Mouse (Mus musculus): Measurements from ENCODE around the gene Ccdc8.

The Ccdc8 gene

DNA sequence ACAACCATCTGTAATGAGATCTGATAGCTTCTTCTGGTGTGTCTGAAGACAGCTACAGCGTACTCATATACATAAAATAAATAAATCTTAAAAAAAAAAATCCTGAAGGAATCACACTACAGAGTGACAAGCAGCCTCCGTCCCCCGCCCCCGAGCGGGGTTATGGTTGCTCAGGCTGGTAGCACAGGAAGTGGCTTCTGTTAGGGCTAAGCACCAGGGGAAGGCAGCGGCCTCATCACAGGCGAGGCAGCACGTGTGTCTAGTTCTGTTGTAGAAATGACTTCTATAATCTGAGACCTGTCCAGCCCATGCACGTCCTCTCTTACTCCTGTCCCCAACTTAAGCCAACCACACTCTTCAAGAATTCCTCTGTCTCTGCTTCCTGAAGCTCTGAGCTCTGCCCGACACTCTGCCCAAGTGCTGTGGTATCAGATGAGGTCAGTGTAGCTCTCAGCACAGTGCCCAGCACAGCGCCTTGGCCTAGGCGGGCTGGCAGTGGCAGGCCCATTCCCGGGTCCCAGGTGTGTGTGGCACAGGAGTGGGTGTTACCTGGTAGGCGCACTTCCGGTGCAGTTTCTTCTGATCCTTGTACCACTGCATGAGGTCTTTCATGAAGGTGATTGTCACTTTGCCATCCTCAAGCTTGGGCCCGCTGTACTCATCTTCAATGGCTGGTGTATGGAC lies 17.0 kb downstream of the Ccdc8 start:
- DNase-seq (ENCODE audit: extremely low read depth, low read depth), result no peak

- no peak for DNase-seq (ENCODE audit: extremely low read depth, low read depth)
These were observed 17.5 kb downstream of the Ccdc8 start for GRCm38 (mm10) chr7:17010010-17010347.

GRCm38 (mm10) chr7:17011909-17012590 lies 19.5 kb downstream of the Ccdc8 start:
- DNase-seq (ENCODE audit: extremely low read depth, low read depth), result no peak

GRCm38 (mm10) chr7:17015381-17015780 lies 22.9 kb downstream of the Ccdc8 start:
- no peak for DNase-seq (ENCODE audit: extremely low read depth, low read depth)

GRCm38 (mm10) chr7:17017036-17017435 lies 24.5 kb downstream of the Ccdc8 start:
- DNase-seq (ENCODE audit: extremely low read depth, low read depth), result no peak

- DNase-seq (ENCODE audit: extremely low read depth, low read depth), result no peak
These were observed 25.4 kb downstream of the Ccdc8 start for GRCm38 (mm10) chr7:17017921-17018320.

GRCm38 (mm10) chr7:17019426-17020166 lies 27.1 kb downstream of the Ccdc8 start:
- DNase-seq (ENCODE audit: extremely low read depth, low read depth), result no peak

- DNase-seq (ENCODE audit: extremely low read depth, low read depth), result no peak
These were observed 29.7 kb downstream of the Ccdc8 start for GRCm38 (mm10) chr7:17022176-17022575.

- DNase-seq (ENCODE audit: extremely low read depth, low read depth), result no peak
These were observed 31.2 kb downstream of the Ccdc8 start for GRCm38 (mm10) chr7:17023701-17024100.

- DNase-seq (ENCODE audit: extremely low read depth, low read depth), result no peak
These were observed 31.6 kb downstream of the Ccdc8 start for GRCm38 (mm10) chr7:17024141-17024540.

DNA sequence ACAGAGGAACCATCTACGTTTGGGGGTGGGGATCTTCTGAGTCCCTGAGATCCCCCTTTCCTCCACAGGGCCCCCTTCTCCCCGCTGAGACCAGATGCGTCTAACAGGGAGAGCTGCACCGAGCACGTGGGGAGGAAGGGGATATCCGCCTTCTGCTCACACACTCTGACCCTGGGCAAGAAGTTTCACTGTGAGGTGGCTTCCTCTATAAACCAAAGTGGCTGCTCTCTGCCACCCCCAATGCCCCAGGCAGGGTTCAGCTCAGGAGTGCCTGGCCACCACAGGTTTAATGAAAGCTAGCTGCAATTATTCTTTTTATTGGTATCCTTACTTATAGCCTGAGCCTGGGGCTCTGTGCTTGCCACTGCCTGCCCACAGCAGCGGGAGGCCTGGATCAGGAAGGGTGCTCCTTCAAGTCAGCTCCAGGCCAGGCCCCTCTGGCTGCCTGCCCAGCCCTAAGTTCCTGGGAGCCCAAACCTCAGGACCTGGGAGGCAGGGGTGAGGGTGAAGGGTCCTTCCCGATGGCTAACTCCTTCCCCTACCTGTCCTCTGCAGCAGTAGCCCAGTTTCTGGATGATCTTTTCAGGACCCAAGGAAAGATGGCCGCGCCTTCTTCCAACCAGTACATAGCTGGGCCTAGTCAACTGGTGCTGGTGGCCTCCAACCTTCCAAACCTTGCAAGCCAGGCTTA lies 32.5 kb downstream of the Ccdc8 start:
- DNase-seq (ENCODE audit: extremely low read depth, low read depth), result no peak

GRCm38 (mm10) chr7:17025505-17025894 lies 33.0 kb downstream of the Ccdc8 start:
- DNase-seq (ENCODE audit: extremely low read depth, low read depth), result no peak

GRCm38 (mm10) chr7:17025896-17026622 lies 33.6 kb downstream of the Ccdc8 start:
- no peak for DNase-seq (ENCODE audit: extremely low read depth, low read depth)

DNA sequence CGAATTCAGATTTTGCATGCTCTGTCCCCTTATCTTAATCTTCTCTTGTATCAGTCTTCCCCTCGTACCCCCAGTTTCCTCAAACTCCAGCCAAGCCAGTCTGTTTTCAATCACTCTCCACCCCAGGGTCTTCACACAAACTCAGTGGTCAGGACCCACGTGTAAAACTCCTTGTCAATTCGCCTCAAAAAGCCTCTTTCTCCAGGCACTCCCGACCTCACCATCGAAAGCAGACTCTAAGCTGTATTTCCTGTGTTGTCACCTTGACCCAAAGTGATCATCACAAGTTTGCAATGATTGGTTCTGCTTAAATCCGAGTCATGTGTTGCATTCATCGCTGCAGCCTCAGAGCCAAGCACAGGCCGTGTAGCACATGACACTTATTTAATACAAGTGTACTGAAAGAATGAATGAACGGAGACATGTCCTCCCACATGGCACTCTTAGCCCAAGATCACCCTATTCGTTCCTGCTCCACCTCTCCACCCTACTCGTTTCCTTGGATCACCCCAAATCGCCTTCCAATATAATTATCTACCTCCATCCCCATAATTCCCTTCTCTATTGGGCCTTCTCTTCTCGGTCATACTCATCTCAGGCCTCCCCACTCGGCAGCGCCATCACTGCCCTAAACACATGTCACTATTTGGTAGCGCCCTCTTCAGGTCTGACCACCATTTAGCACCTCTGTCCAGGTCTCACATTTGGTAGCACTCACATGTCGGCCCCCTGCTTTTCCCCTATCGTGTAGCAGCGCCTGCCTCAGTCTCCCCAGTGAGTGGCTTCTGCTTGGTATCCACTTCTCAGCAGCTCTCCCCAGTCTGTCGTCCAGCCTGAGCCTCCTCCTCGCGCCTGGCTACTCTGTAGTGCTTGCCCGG lies 34.4 kb downstream of the Ccdc8 start:
- peak; percentile 76 for DNase-seq (ENCODE audit: extremely low read depth, low read depth)

DNA sequence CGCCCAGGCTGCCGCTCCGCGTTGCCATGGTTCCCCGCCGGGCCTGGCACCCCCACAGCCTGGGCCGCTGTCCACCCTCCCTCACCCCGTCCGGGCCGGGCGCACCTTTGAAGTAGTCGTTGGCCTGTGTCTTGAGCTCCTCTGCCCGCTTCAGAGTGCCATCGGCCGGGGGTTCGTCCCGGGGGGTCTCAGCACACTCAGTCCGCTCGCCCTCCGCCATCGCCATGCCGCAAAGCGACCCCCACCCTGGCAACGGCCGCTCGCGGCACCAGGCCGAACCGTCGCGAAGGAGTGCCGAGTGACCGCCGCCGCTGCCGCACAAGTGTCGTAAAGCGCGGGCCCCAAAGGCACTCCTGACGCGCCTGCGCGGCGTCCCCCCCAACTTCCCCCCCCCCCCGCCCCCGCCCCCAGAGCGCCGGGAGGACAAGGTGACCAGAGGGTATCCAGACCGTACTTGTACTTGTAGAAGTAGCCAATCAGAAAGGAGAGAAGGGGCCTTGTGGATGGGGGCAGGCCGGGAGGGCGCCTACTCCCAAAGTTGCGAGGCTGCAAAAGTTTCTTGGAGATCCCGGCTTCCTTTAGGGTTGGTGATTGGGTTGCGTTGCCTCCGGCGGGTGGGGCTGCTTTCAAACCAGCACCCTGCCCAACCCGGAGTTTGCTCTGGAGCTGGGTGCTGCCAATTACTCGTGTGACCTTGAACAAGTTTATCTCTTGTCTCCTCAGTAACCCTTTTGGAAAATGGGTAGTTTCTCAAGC lies 35.3 kb downstream of the Ccdc8 start, which contains the start of gene Ppp5c:
Gene Ppp5c (minus strand): TSS at position 337 of the 756 bp plus-strand sequence.
- peak; percentile 71 for DNase-seq (ENCODE audit: extremely low read depth, low read depth)

DNA sequence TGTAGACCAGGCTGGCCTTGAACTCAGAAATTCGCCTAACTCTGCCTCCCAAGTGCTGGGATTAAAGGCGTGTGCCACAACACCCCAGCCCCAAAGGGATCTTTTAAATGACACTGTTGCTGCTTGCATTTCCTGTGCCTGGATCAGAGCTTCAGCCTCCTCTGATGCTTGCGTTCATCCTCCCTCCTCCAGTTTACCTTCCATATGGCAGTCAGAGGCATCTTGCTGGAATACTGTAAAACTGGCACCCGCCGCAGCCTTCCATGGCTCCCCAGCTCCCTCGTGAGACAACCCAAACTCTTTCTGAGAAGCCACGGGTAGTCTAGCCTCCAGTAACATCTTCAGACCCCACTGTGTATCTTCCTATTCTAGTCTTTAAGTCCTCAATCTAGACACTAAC lies 36.4 kb downstream of the Ccdc8 start:
- no peak for DNase-seq (ENCODE audit: extremely low read depth, low read depth)

DNA sequence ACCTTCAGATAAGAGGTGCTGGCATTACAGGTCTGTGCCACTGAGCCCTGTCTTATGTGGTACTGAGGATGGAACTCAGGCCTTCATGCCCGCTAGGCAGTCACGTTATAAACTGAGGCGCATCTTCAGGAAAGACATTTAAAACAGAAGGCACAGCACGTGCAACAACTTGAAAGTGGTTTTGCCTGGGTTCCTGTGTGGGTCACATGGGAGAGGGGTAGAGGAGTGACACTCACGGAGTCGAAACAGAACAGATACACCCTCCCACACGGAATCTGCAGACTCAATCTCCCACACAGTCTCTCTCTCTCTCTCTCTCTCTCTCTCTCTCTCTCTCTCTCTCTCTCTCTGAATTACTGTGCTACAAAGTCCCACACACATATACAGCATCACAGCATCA lies 37.7 kb downstream of the Ccdc8 start:
- DNase-seq (ENCODE audit: extremely low read depth, low read depth), result no peak

GRCm38 (mm10) chr7:17038018-17038695 lies 45.6 kb downstream of the Ccdc8 start:
- no peak for DNase-seq (ENCODE audit: extremely low read depth, low read depth)

DNA sequence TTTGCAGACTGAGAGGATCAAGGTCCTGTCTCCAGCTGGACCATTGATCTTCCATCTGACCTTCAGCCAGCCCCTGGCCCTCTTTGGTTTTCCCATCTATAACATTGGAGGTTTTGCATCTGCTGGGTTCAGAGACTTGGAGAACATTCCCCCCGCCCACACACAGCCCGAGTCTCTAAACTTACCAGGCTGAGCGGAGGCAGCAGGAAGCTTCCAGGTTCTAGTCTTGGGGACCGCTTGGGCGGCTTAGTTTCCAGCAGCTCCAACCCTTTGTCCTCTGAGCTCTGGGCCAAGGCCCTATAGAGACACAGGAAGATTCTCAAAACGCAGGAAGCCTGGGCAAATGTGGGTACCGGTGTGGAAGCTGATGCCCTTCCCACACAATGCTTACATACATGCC lies 46.9 kb downstream of the Ccdc8 start:
- no peak for DNase-seq (ENCODE audit: extremely low read depth, low read depth)
